Mouse (Mus musculus) midbrain, embryonic 12.5 days (tissue): ENCODE data around the gene Arid1a. TPM values are rescaled to one million over a fixed set of nuclear protein-coding genes. Genes with fewer than 3 reads are reported as not detected.

ENCODE experiments used
- ATAC-seq: fragments of 200-750 bp; cut with Nextera tagmentation; 2 replicates; pipeline ENCODE4 v1.8.0; 2017; ENCODE audit warnings: low read depth, moderate TSS enrichment, moderate library complexity; ENCODE audit not compliant: low FRiP score
- H3K27ac ChIP-seq: fragments of 300-500 bp; sonication (generic); replicated peaks from 2 replicates; pipeline ENCODE4 v1.5.1; 2016; ENCODE audit warnings: mild to moderate bottlenecking
- H3K27me3 ChIP-seq: fragments of 300-500 bp; sonication (generic); 2 replicates; pipeline ENCODE4 v1.6.1; 2016; ENCODE audit warnings: mild to moderate bottlenecking
- H3K36me3 ChIP-seq: fragments of 300-500 bp; sonication (generic); 2 replicates; pipeline ENCODE4 v1.6.1; 2016
- H3K4me1 ChIP-seq: fragments of 300-500 bp; sonication (generic); 2 replicates; pipeline ENCODE4 v1.6.1; 2016
- H3K4me2 ChIP-seq: fragments of 300-500 bp; sonication (generic); replicated peaks from 2 replicates; pipeline ENCODE4 v1.6.1; 2016; ENCODE audit warnings: mild to moderate bottlenecking, moderate library complexity
- H3K4me3 ChIP-seq: fragments of 300-500 bp; sonication (generic); 2 replicates; pipeline ENCODE4 v1.5.1; 2016; ENCODE audit warnings: mild to moderate bottlenecking
- H3K9ac ChIP-seq: fragments of 300-500 bp; sonication (generic); replicated peaks from 2 replicates; pipeline ENCODE4 v1.6.1; 2016; ENCODE audit warnings: mild to moderate bottlenecking, moderate library complexity
- H3K9me3 ChIP-seq: fragments of 300-500 bp; sonication (generic); 2 replicates; pipeline ENCODE4 v1.6.1; 2016; ENCODE audit warnings: mild to moderate bottlenecking
- WGBS: fragments of 180-500 bp; shearing (Covaris S2); methylation state at CpG from one replicate; pipeline ENCODE4 v1.1.7; 2016; 5-methylcytosine and 5-hydroxymethylcytosine counted together
- polyA plus RNA-seq: library from polyadenylated mRNA; unstranded; fragments of >200 nt; fragmentation: Nextera tagmentation; extraction: Ambion mirVana; gene quantifications from 2 replicates; pipeline ENCODE4 v1.2.1, GENCODE M21; 2016

Arid1a gene
- polyA plus RNA-seq, 1 experiment from 2014 or later = 47.7 TPM

DNA sequence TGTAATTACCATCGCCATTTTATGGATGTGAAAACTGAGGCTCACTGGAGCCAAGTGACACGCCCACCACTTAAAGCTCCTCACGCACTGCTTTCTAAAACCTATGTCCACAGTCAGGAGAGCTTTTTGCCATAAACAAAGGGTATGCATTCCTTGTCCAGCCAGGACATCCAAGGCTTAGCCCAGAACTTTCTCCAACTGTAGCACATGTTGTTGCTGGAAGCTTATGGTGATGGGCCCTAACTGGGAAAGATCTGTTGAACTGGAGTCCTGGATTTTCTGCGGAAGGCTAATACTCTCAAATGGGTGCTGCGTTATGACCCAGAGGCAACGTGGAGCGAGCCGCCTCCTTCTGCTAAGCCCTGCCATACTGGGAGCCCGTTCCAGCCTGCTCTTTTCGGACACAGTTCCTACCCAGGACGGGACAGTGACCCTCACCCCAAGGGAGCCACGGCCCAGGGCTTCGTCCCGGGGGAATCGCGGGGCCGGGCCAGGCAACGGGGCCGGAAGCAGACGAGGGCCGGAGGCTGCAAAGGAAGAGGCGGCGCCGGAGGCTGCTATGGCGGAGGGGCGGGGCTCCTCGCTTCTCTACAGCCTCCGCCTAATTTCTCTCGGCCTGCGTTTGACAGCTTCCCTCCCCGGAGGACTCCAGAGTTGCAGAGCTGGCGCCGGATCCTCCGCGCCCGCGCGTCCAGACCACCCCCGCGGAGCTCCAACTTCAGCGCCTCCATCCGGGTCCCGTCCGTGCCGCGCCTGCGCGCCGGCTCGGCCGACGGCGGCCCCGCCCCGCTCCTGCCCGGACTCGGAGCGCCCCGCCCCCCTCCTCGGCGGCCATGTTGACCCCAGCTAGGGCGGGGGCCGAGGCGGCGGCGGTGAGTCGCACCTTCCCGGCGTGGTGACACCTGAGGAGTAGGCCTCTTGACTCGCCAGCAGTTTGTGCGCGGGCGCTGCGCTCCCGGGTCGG lies 84.4 kb downstream of the Arid1a start, which contains the start of gene Pigv:
Gene Pigv (minus strand): TSS at position 767 of the 964 bp plus-strand sequence.
- Histone ChIP-seq H3K27ac (peak within 1 kb of the TSS; percentile 98), H3K9me3 (no peaks in the 10 kb centered on the region), H3K36me3 (peaks cover 9% of the 10 kb centered on the region; the same call in 1 of the 2 replicates), H3K9ac (peak within 1 kb of the TSS; percentile 83), H3K4me1 (peaks cover 53% of the 10 kb centered on the region), H3K4me3 (peak within 1 kb of the TSS; percentile 75), H3K4me2 (peak within 1 kb of the TSS; percentile 67), H3K27me3 (no peaks in the 10 kb centered on the region)
- peak; percentile 90 for ATAC-seq
- under 1% methylated on average over 74 of the region's 76 CpGs for WGBS

DNA sequence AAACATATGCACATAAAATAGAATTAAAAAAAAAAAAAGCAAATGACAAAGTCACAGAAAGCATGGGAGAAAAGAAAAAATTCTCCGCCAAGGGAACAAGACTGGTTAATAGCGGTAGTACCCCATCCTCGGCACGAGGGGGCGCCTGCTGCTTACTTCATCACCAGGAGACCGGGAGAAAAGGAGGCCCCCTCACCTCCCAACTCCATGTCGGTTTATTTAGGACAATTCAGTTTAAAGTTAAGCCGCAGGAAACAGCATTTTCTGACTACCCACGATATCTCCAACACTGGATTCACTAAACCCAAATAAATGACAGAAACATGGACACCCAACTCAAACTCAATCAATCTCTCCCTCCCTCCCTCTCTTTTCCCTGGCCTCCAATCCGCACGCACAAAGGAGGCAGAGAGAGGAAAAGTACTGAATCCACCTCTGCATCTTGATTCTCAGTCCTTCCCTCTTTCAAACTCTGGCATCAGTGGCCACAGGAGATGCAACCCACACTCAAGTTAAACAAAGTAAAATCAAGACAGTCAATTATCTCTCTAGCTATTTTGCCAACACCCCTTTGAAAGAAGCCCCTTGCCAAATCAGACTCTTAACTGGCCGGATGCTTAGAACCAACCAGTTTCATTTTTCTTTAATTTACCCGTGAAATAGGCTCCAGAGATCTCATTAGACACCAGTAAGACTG lies 85.2 kb downstream of the Arid1a start:
- no peak for ATAC-seq
- Histone ChIP-seq H3K4me3 (peak overlapping the region; percentile 75), H3K9me3 (no peaks in the 10 kb centered on the region), H3K4me2 (peak overlapping the region; percentile 67), H3K36me3 (peaks cover 9% of the 10 kb centered on the region; the same call in 1 of the 2 replicates), H3K4me1 (peaks cover 44% of the 10 kb centered on the region), H3K27ac (peak overlapping the region; percentile 98), H3K9ac (peak overlapping the region; percentile 83), H3K27me3 (no peaks in the 10 kb centered on the region)
- WGBS = 6% methylated on average over 11 of the region's 13 CpGs

DNA sequence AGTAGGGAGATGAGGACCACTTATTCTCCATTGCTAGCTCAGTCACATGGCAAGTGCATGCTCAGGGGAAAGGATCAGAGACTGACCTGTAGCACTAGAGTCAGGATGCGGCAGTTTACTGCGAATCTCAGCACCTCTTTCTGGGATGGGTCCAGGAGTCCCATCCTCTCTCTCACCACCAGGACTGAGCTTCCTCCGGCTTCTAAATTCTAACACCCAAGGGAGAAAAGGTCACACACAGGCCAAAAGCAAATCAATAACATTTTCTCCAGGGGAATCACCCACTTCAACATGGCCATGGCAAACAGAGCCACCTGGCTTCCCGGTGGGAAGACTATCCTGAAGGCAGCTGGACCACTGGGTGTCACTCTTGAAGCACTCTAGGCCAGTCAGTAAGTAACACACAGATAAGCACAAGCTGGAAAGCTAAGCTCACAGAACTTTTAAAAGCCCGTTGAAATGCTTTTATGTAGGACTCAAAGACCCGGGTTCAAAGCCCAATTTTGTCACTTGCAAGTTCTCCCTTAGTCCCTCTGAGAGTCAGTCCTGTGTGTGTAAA lies 86.8 kb downstream of the Arid1a start:
- WGBS = 68% methylated on average over 6 of the region's 6 CpGs

DNA sequence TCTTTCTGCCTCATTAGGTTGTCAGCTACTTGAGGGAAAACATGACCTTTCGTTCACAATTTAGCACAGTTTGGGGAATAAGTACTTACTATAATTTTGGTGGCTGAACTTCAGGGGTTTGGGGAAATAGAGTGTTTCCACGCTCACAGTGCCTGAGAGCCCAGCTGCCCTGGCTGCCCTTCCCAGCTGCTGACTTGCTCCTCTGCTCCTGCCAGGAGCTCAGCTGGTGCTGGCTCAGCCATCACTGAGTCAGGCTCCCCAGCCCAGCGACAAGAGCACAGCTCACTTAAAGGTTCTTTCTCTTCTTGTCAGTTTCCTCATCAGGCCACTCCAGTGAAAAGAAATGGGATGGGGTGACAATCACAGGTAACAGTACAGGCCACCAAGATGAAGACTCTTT lies 88.0 kb downstream of the Arid1a start:
- H3K4me3 ChIP-seq = no peak overlapping the region
- peaks cover 26% of the 10 kb centered on the region for H3K4me1 ChIP-seq
- H3K36me3 ChIP-seq = peaks cover 19% of the 10 kb centered on the region; the same call in 1 of the 2 replicates
- no peaks in the 10 kb centered on the region for H3K27me3 ChIP-seq
- no peaks in the 10 kb centered on the region for H3K9me3 ChIP-seq
- no peak overlapping the region for H3K4me2 ChIP-seq
- H3K27ac ChIP-seq = no peak overlapping the region
- WGBS = 89% methylated on average over 3 of the region's 3 CpGs
- no peak overlapping the region for H3K9ac ChIP-seq
- ATAC-seq = no peak

More for the DNA sequence above, 86.8 kb downstream of the Arid1a start:
- H3K9me3 ChIP-seq = no peaks in the 10 kb centered on the region
- no peak overlapping the region for H3K4me3 ChIP-seq
- no peaks in the 10 kb centered on the region for H3K27me3 ChIP-seq
- H3K27ac ChIP-seq = no peak overlapping the region
- H3K4me2 ChIP-seq = no peak overlapping the region
- H3K9ac ChIP-seq = no peak overlapping the region
- peaks cover 15% of the 10 kb centered on the region; the same call in 1 of the 2 replicates for H3K36me3 ChIP-seq
- ATAC-seq = no peak
- H3K4me1 ChIP-seq = peaks cover 34% of the 10 kb centered on the region

DNA sequence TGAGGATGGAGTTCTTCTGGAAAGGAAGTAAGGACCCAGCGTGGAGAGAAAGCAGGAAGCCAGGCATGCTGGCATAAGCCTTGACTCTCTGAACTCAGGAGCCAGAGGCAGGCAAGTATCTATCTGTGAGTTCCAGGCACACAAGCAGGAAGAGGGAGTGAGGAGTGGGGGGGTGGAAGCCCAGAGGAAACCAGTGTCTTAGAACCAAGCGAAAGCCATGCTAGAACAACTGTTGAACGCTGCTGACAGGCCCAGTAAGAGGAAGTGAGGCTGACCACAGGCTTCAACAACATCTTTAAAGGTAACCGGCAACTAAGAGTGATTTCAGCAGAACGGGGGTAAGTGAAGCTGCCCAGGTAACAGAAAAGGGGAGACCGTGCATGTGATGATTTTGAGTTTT lies 90.4 kb downstream of the Arid1a start:
- Histone ChIP-seq H3K36me3 (peaks cover 26% of the 10 kb centered on the region; the same call in 1 of the 2 replicates), H3K4me1 (peaks cover 10% of the 10 kb centered on the region), H3K27me3 (no peaks in the 10 kb centered on the region), H3K4me2 (no peak overlapping the region), H3K9ac (no peak overlapping the region), H3K9me3 (no peaks in the 10 kb centered on the region), H3K4me3 (no peak overlapping the region), H3K27ac (no peak overlapping the region)
- ATAC-seq = no peak
- 86% methylated on average over 6 of the region's 6 CpGs for WGBS

DNA sequence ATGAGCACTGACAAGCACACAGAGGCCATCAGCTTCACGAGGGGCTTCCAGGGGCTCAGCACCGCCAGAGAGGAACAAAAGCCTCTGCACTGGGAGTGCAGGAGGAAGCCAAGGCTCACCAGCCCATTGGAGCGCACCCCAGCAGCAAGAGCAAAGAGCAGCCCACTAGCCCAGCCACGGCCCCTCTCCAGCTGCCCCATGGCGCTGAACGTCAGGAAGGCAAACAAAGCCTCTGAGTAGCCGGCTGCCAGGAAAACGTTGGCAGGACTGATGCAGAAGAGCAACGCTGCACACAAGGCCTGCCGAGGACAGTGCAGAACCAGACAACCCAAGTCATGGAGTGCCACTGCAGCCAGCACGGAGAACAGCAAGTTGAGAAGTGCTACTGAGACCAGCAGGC lies 91.5 kb downstream of the Arid1a start:
- 44% methylated on average over 11 of the region's 11 CpGs for WGBS
- no peak overlapping the region for H3K27ac ChIP-seq
- H3K4me2 ChIP-seq = no peak overlapping the region
- H3K9ac ChIP-seq = no peak overlapping the region; the same call in 1 of the 2 replicates
- peaks cover 26% of the 10 kb centered on the region; the same call in 1 of the 2 replicates for H3K36me3 ChIP-seq
- no peaks in the 10 kb centered on the region for H3K9me3 ChIP-seq
- no peaks in the 10 kb centered on the region for H3K27me3 ChIP-seq
- peaks cover 11% of the 10 kb centered on the region for H3K4me1 ChIP-seq
- ATAC-seq = no peak
- H3K4me3 ChIP-seq = no peak overlapping the region

DNA sequence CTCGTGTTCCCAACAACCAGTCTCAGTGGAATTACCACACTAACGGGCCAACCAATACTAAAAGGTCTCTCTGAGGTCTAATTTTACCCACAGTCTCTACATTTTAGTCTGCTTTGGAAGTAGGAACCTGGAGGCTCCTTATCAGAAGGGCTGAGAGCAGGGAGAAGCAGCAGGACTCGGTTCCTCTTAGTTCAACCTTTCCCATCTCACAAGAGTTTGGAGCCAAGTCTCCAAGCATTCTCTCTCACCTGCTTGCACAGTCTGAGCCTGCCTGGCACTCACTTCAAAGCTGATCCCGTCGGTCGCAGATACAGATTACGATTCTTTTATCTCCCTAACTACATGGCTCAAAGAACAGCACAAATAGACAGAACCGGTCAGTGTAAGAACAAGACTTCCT lies 93.6 kb downstream of the Arid1a start:
- no peak overlapping the region for H3K4me3 ChIP-seq
- peaks cover 26% of the 10 kb centered on the region for H3K4me1 ChIP-seq
- WGBS = 83% methylated on average over 8 of the region's 8 CpGs
- no peak for ATAC-seq
- H3K27me3 ChIP-seq = no peaks in the 10 kb centered on the region
- no peak overlapping the region for H3K4me2 ChIP-seq
- peaks cover 20% of the 10 kb centered on the region; the same call in 1 of the 2 replicates for H3K36me3 ChIP-seq
- no peak overlapping the region for H3K9ac ChIP-seq
- H3K9me3 ChIP-seq = no peaks in the 10 kb centered on the region
- H3K27ac ChIP-seq = no peak overlapping the region

DNA sequence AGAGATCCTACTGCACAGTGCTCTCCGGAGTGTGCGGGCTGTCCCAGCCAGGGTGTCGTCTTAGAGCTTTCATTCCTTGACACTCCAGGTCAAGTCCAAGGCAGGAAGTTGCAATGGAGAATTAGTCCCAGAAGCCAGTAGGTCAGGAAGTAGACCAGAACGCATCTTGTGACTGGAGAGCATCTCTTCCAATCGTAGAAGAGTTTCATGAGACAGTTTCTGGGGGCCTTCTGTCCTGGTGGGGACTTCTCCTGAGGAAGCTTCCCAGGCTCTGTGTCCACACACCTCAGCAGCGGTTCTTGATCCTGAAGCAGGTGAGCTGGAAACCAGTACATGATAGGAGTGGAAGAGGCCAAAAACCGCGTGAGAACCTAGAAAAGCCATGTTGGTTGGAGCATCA lies 94.1 kb downstream of the Arid1a start:
- Histone ChIP-seq H3K36me3 (peaks cover 17% of the 10 kb centered on the region; the same call in 1 of the 2 replicates), H3K27me3 (no peaks in the 10 kb centered on the region), H3K27ac (no peak overlapping the region), H3K4me1 (peaks cover 26% of the 10 kb centered on the region), H3K9me3 (no peaks in the 10 kb centered on the region), H3K9ac (no peak overlapping the region), H3K4me3 (no peak overlapping the region), H3K4me2 (no peak overlapping the region)
- ATAC-seq = no peak
- 88% methylated on average over 8 of the region's 8 CpGs for WGBS

DNA sequence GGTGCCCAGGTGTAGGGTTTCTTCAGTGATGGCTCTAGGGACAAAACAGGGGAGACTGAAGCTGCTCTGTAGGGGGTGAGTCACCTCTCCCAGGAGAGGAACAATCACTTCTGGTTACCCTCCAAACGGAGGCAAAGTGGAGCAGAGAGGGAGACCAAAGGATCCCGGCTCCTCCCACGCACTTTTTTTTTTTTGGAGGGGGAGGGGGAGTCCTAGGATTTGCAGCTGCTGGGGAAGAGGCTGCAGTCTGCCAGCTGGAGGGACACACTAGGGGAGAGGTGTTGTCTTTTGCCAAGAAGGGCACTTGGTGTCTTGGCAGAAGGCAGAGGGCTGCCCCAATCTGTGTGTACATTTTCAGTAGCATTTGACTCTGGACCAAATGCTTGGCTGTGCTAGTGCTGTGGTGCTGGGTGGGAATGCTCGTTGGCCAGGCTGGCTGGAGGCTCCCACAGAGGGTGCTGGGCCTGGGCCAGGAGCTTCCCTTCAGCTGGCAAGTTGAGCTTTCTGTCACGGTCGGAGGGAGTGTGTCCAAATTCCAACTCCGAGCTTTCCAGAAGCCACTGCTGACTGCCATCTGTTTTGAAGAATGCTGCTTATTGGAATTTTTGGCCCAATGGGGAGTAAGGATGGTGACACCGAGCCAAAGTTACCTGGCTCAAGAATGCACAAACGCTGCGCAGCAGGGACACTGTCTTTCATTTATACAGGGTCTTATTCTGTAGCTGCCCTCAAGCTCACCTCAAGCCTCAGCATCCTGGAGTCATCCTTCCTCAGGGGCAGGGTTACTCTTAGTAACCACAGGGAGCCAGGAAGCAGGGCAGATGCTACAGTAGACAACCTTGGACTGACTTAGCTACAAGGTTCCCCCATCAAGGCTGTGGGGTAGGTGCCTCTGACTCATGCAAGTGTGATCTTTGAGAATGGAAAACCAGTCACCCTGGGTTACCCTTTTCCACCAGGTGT lies 96.1 kb downstream of the Arid1a start:
- Histone ChIP-seq H3K9ac (0 out of 2 replicates have a peak overlapping the region, but pooled peaks have one; percentile 32), H3K27ac (peak overlapping the region; percentile 57), H3K36me3 (peaks cover 15% of the 10 kb centered on the region; the same call in 1 of the 2 replicates), H3K4me1 (peaks cover 26% of the 10 kb centered on the region), H3K4me3 (no peak overlapping the region), H3K9me3 (no peaks in the 10 kb centered on the region), H3K27me3 (no peaks in the 10 kb centered on the region), H3K4me2 (peak overlapping the region; percentile 23)
- 24% methylated on average over 10 of the region's 10 CpGs for WGBS
- no peak for ATAC-seq

DNA sequence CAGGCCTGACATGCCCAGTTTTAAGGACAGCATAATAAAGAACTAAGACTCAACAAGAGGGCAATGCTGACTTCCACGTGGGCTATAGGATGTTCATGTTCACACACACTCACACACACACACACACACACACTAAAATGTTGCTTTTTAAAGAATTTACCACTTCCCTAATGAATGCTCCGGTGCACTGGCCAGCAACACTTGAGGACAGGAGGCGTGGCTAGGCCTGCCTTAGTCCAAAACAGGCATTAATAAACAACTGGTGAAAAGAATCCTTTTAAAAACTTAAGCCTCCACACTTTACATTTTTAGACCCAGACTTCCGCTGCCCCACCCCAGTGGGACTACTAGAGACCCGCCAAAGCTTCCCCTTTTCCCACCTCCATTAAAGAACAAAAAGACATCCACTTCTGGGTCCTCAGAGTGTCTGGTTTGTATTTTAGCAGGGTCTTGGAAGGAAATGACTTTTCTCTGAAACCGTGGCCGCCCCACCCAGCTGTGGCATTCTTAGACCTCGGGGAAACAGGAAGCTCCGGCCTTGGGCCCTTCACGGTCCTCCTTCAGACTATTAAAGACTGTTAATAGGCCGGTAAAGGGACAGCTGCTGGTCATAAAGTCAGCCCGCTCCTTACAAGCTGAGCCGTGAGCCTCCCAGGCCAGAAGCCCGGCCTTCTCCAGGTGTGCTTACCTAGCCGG lies 96.9 kb downstream of the Arid1a start:
- WGBS = 21% methylated on average over 15 of the region's 15 CpGs
- Histone ChIP-seq H3K27ac (peak overlapping the region; percentile 57), H3K4me1 (peaks cover 22% of the 10 kb centered on the region), H3K27me3 (no peaks in the 10 kb centered on the region), H3K9me3 (no peaks in the 10 kb centered on the region), H3K4me3 (no peak overlapping the region), H3K36me3 (peaks cover 11% of the 10 kb centered on the region; the same call in 1 of the 2 replicates), H3K4me2 (peak overlapping the region; percentile 23), H3K9ac (0 out of 2 replicates have a peak overlapping the region, but pooled peaks have one; percentile 32)
- no peak for ATAC-seq
